Mouse (Mus musculus) thymus, postnatal 25 days (tissue): ENCODE results near the gene Tspan4.

ENCODE experiments used
- DNase-seq: peaks from one replicate; pipeline ENCODE4 v3.0.0; 2022

Gene Tspan4

GRCm38 (mm10) chr7:141475011-141475804 lies at the start of gene Tspan4, which contains the start of gene Polr2l:
Gene Tspan4 (plus strand): TSS chr7:141475240.
Gene Polr2l (minus strand): TSS chr7:141475132.
- DNase-seq: peak; percentile 88

GRCm38 (mm10) chr7:141426948-141427730 lies 47.9 kb upstream of the Tspan4 start:
- no peak for DNase-seq

GRCm38 (mm10) chr7:141428701-141429100 lies 46.3 kb upstream of the Tspan4 start:
- no peak for DNase-seq

- no peak for DNase-seq
Measured at GRCm38 (mm10) chr7:141429310-141429709, 45.7 kb upstream of the Tspan4 start, which contains the start of gene Cend1. Gene Cend1 (minus strand): TSS chr7:141429491.

GRCm38 (mm10) chr7:141429840-141430584 lies 45.0 kb upstream of the Tspan4 start:
- no peak for DNase-seq

- DNase-seq: no peak
Measured at GRCm38 (mm10) chr7:141430585-141431240, 44.3 kb upstream of the Tspan4 start.

GRCm38 (mm10) chr7:141431434-141432185 lies 43.4 kb upstream of the Tspan4 start:
- DNase-seq: no peak

- no peak for DNase-seq
Measured at GRCm38 (mm10) chr7:141432186-141432611, 42.8 kb upstream of the Tspan4 start.

- no peak for DNase-seq
Measured at GRCm38 (mm10) chr7:141432741-141433516, 42.1 kb upstream of the Tspan4 start.

- no peak for DNase-seq
Measured at GRCm38 (mm10) chr7:141433517-141434400, 41.3 kb upstream of the Tspan4 start.

- DNase-seq: peak; percentile 41
Measured at GRCm38 (mm10) chr7:141434464-141434863, 40.6 kb upstream of the Tspan4 start.

- DNase-seq: peak; percentile 66
Measured at GRCm38 (mm10) chr7:141435129-141435855, 39.7 kb upstream of the Tspan4 start.

- no peak for DNase-seq
Measured at GRCm38 (mm10) chr7:141435856-141436522, 39.1 kb upstream of the Tspan4 start.

GRCm38 (mm10) chr7:141436523-141436892 lies 38.5 kb upstream of the Tspan4 start:
- DNase-seq: no peak

- peak; percentile 88 for DNase-seq
Measured at GRCm38 (mm10) chr7:141437178-141438120, 37.6 kb upstream of the Tspan4 start, which contains the start of gene Slc25a22. Gene Slc25a22 (minus strand): TSS chr7:141437892.

GRCm38 (mm10) chr7:141438201-141438968 lies 36.7 kb upstream of the Tspan4 start:
- no peak for DNase-seq
